Mouse (Mus musculus) cerebellum, postnatal 36 days (tissue): ENCODE measurements at regions not wholly inside any gene's neighbourhood (a gene's known extent, or its start where the extent isn't known, plus 50 kb on each side); places are given as distances from the start of the nearest gene placed in this dataset.

Source experiments
- DNase-seq, 2 experiments: peaks; one replicate each; pipeline ENCODE4 v3.0.0; 2021 to 2022; ENCODE audit warnings: mixed read lengths in 2 of 2

- no peak for DNase-seq
Observed at GRCm38 (mm10) chr2:158909086-158909485, 114.5 kb downstream of the Dhx35 start.

GRCm38 (mm10) chr2:158910325-158910724, 115.7 kb downstream of the Dhx35 start:
- no peak for DNase-seq

GRCm38 (mm10) chr2:158911191-158911590, 116.6 kb downstream of the Dhx35 start:
- no peak for DNase-seq

GRCm38 (mm10) chr2:158912631-158913258, 118.1 kb downstream of the Dhx35 start:
- peak; percentile 21 to 30 for DNase-seq

GRCm38 (mm10) chr2:158917398-158917797, 122.8 kb downstream of the Dhx35 start:
- DNase-seq, result no peak

GRCm38 (mm10) chr2:158918312-158918711, 123.7 kb downstream of the Dhx35 start:
- DNase-seq, result no peak

GRCm38 (mm10) chr2:158921342-158922255, 127.0 kb downstream of the Dhx35 start:
- DNase-seq, result no peak

- no peak for DNase-seq
Observed at GRCm38 (mm10) chr2:158922766-158923165, 128.2 kb downstream of the Dhx35 start.

- DNase-seq, result no peak
Observed at GRCm38 (mm10) chr2:158929507-158929906, 134.9 kb downstream of the Dhx35 start.

- peak in 1 of 2 experiments; percentile 4 for DNase-seq
Observed at GRCm38 (mm10) chr2:158937948-158938565, 143.4 kb downstream of the Dhx35 start.

- DNase-seq, result no peak
Observed at GRCm38 (mm10) chr2:158949418-158949817, 154.8 kb downstream of the Dhx35 start.

GRCm38 (mm10) chr2:158951061-158951460, 156.5 kb downstream of the Dhx35 start:
- DNase-seq, result no peak

- DNase-seq, result no peak
Observed at GRCm38 (mm10) chr2:158956888-158957287, 162.3 kb downstream of the Dhx35 start.

- DNase-seq, result peak; percentile 4
Observed at GRCm38 (mm10) chr2:158965003-158965665, 170.5 kb downstream of the Dhx35 start.

- no peak for DNase-seq
Observed at GRCm38 (mm10) chr2:158972178-158972577, 177.6 kb downstream of the Dhx35 start.

GRCm38 (mm10) chr2:158985529-158986148, 191.0 kb downstream of the Dhx35 start:
- DNase-seq, result no peak

GRCm38 (mm10) chr2:159002481-159003186, 208.0 kb downstream of the Dhx35 start:
- DNase-seq, result no peak

GRCm38 (mm10) chr2:159003187-159003497, 208.5 kb downstream of the Dhx35 start:
- no peak for DNase-seq

GRCm38 (mm10) chr2:159004417-159004816, 209.8 kb downstream of the Dhx35 start:
- DNase-seq, result no peak

GRCm38 (mm10) chr2:159012725-159013124, 218.1 kb downstream of the Dhx35 start:
- DNase-seq, result no peak

- no peak for DNase-seq
Observed at GRCm38 (mm10) chr2:159014553-159014952, 219.9 kb downstream of the Dhx35 start.

- no peak for DNase-seq
Observed at GRCm38 (mm10) chr2:159019921-159020534, 225.4 kb downstream of the Dhx35 start.
